Mouse (Mus musculus): ENCODE measurements around the gene Gm11733.

Gene Gm11733

GRCm38 (mm10) chr11:117535491-117536304 lies 51.5 kb downstream of the Gm11733 start:
- DNase-seq (ENCODE audit: low read depth, low spot score) = no peak

- DNase-seq (ENCODE audit: low read depth, low spot score) = no peak
Observed at GRCm38 (mm10) chr11:117536586-117536985, 52.4 kb downstream of the Gm11733 start.
